Mouse (Mus musculus): ENCODE results near the gene Cfap65. TPM values are rescaled to one million over a fixed set of nuclear protein-coding genes. Genes with fewer than 3 reads are reported as not detected.

The Cfap65 gene
- total RNA-seq (2023): 0.22 TPM in 1 of 2 replicates, not detected in the other

DNA sequence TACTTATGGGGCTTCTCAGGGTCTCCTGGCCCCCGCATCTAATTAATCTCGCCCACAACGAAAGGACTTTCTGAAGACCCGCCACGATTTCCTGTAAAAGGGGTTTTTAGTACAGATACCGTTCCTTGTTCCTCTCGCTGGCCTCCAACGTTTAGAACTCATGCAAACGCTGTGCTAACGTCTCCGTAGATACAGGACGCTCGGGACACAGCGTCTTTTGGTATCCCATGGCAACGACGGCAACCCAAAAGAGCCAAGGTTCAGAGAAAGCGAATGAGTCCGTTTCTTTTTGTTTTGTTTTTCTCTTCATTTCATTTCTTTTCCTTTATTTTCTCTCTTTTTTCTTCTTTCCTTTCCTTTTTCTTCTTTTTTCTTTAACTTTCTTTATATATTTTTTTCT, at the start of gene Cfap65:
Gene Cfap65, minus strand, starts transcription at position 198 of the 400 bp plus-strand sequence.

DNA sequence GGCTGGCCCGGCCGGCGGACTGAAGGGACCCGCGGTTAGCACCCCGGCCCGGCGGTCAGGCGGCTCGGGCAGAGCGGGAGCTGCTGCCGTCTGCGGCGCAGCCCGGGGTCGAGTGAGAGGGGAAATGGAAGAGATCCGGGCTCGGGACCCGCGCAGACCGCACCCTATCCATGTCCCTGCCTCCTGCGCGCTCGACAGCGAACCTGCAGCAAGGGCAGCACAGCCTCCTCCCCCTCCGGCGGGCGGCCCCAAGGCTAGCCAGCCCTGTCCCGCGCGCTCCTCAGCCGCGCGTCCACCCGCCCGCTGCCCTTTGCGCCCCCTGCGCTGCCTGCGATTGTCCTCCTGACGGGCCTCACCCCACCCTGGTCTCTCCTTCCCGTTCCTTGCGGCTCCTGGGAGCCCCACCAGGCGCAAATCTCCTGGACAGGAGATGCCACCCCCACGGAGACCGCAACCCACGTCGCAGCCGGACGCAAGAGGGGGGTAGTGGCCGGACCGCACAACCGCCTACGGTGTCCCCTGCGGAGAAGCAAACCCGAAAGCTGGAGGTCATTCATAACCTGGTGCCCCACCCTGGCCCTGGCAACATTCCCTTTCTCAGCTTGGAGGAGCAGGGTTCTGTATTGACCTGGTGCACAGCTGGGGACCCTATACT, 16.3 kb upstream of the Cfap65 start, which contains the start of gene Ihh:
Gene Ihh, minus strand, starts transcription at position 117 of the 655 bp plus-strand sequence.

DNA sequence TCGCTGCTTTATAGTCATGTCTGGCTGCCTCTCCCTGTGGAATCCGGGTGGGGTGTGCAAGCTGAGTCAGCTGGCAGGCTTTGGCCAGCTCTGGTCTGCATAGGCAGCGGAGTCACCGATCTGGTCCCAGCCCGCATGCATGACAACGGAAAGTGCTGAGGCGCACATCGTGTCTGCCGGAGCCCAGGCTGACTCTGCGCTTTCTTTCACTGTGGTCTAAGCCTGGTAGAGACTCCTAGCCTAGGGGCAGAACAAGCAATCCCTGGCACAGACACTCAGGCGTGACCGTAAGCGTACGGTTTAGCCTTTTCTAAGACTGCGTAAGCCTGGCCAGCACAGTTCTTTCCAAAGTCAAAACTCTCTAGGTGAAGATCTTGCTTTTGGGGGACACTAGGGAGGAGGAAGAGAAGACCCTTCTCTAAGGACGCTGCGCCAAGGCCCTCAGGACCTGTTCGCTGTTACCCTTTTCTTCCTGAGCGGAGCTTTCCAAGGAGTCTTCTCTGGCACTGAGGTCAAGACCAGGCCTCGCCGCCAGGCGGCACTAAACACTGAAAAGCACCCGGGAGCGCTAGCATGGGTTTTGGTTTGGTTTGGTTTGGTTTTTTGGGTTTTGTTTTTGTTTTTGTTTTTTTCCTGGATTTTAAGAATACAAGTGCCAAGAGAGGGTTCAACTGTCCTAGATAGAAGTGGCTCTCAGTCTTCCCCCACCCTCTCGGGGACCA, 42.1 kb downstream of the Cfap65 start, which contains the start of gene Cryba2:
Gene Cryba2, minus strand, starts transcription at position 10 of the 722 bp plus-strand sequence.

DNA sequence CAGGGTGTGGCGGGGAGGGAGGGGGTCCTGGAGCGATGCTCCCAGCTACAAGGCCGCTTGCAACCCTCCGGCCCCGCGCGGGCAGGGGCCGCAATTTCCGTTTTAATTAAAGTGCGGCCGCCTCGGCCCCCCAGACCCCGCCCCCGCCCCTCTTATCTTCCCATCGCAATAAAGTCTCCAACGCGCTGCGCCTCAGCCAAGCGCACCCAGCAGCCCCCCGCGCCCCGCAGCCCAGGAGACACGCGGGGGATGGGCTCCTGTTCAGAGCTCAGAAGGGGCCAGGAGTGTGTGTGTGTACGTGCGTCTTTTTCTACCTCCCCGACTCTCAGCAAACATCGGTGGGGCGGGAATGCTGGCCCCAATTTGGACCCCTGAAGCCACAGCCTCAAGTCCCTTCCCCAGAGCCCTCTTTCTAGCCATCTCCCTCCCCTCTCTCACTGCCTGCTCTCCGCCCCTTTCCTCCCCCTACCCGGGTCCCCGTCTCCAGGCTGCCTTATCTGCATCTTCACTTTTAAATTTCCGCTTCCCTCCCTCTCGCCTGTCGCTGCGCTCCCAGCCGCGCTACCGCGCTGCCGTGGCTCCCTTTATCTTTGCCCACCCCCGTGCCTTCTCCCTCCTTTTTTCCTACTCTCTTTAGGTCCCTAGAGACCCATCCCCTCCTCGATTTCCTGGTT, 49.9 kb downstream of the Cfap65 start, which contains the start of gene Fev:
Gene Fev, minus strand, starts transcription at position 51 of the 674 bp plus-strand sequence.

DNA sequence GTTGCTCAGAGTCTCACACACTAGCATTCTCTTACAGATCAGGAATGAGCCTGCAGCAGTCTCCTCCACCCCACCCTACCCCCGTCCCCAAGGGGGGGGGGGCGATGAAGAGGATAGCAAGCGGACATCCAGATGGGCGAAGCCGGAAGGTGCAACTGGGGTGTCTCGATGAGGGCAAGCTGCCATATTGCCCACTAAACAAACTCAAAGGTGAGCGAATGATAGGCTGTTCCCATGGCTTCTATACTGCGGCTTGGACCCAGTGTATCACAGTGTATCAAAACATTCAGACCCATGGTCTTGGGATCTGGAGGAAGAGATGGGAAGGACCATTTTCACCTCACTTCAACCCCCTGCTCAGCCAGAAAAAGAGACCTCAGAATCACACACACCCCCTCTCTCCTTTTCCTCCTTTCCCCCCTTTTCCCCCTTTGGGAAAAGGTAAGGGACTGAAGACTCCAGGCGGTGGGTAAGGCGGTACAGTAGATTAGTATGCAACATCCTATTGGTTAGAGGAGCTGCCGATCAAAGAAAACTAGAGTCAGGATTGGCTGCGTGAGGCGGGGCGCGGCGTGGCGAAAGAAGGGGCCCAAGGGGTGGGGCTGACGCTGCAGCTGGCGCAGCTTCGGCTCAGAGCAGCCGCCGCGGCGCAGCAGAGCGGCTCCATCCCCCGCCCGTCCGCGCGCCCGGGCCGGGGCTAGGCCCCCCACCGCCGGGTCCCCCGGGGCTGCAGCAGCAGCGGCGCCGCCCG, 80.9 kb downstream of the Cfap65 start, which contains the start of gene Cdk5r2:
Gene Cdk5r2, plus strand, starts transcription at position 629 of the 751 bp plus-strand sequence.

Other genes starting within 250 kb of the Cfap65 start
- 20.6 and 24.9 TPM in 2 replicates for gene Cyp27a1, start 222.0 kb downstream of the Cfap65 start, total RNA-seq (2023)
- not detected in 2 replicates for gene Prkag3, start 186.4 kb downstream of the Cfap65 start, total RNA-seq (2023)
- gene Wnt6, start 163.7 kb downstream of the Cfap65 start, total RNA-seq (2023): 0.48 and 0.88 TPM in 2 replicates
- not detected in 2 replicates for gene Wnt10a, start 144.1 kb downstream of the Cfap65 start, total RNA-seq (2023)
- not detected in 2 replicates for gene Cdk5r2, start 80.7 kb downstream of the Cfap65 start, total RNA-seq (2023)
- not detected in 2 replicates for gene Fev, start 50.2 kb downstream of the Cfap65 start, total RNA-seq (2023)
- gene Cryba2, start 42.5 kb downstream of the Cfap65 start, total RNA-seq (2023): not detected in 2 replicates
- gene Ihh, start 16.1 kb upstream of the Cfap65 start, total RNA-seq (2023): 0.48 and 0.95 TPM in 2 replicates
- gene Nhej1, start 189.6 kb upstream of the Cfap65 start, total RNA-seq (2023): 7.6 and 8.1 TPM in 2 replicates
- 0.66 and 1.6 TPM in 2 replicates for gene Slc23a3, start 198.3 kb upstream of the Cfap65 start, total RNA-seq (2023)
- gene Cnppd1, start 207.1 kb upstream of the Cfap65 start, total RNA-seq (2023): 93.3 and 112 TPM in 2 replicates
- gene Retreg2, start 207.2 kb upstream of the Cfap65 start, total RNA-seq (2023): 56.2 and 75.7 TPM in 2 replicates
- 49.3 and 60.3 TPM in 2 replicates for gene Zfand2b, start 233.0 kb upstream of the Cfap65 start, total RNA-seq (2023)
- gene Abcb6, start 244.8 kb upstream of the Cfap65 start, total RNA-seq (2023): 3.5 and 3.7 TPM in 2 replicates

Measured in neutrophil, adult 65 days (primary cell).